Mouse (Mus musculus): Measurements from ENCODE around the gene Ngdn. TPM values are rescaled to one million over a fixed set of nuclear protein-coding genes. Genes with fewer than 3 reads are reported as not detected.
A peak's percentile ranks its signal among the peaks of the same experiment; 100 is the strongest.
"Not testable (repeated sequence)": the region's sequence is repeated elsewhere in the genome, so short reads cannot be mapped to it uniquely, and the experiment has no call there.

Gene Ngdn
- polyA plus RNA-seq, 1 experiment from 2014 or later = 70.1 TPM

GRCm38 (mm10) chr14:54995457-54996138 lies 19.7 kb upstream of the Ngdn start:
- ATAC-seq (ENCODE audit: low read depth) = peak; percentile 54
- Histone ChIP-seq H3K36me3 (ENCODE audit: control insufficient read depth, insufficient read depth, low read length) (no peaks in the 10 kb centered on the region), H3K4me1 (ENCODE audit: control insufficient read depth, insufficient read depth, low read length) (peaks cover 6% of the 10 kb centered on the region; the same call in 1 of the 2 replicates), H3K4me3 (ENCODE audit: low read depth, low read length) (no peak overlapping the region), H3K4me2 (ENCODE audit: low read depth, low read length) (no peak overlapping the region), H3K27me3 (replicated peaks; ENCODE audit: control insufficient read depth, insufficient read depth, low read length) (no peaks in the 10 kb centered on the region), H3K9ac (ENCODE audit: low read depth, low read length) (no peak overlapping the region), H3K9me3 (ENCODE audit: control insufficient read depth, low read length) (no peaks in the 10 kb centered on the region), H3K27ac (replicated peaks; ENCODE audit: low read depth, low read length) (peak overlapping the region; percentile 63)
- peak; percentile 74 for DNase-seq (ENCODE audit: low spot score)
- WGBS = 40% methylated on average over 14 of the region's 14 CpGs

- H3K36me3 ChIP-seq (ENCODE audit: control insufficient read depth, insufficient read depth, low read length) = no peaks in the 10 kb centered on the region
- peak overlapping the region; percentile 63 for H3K27ac ChIP-seq (replicated peaks; ENCODE audit: low read depth, low read length)
- no peak overlapping the region for H3K4me2 ChIP-seq (ENCODE audit: low read depth, low read length)
- ATAC-seq (ENCODE audit: low read depth) (peak; percentile 71), DNase-seq (ENCODE audit: low spot score) (peak; percentile 72)
- H3K4me3 ChIP-seq (ENCODE audit: low read depth, low read length) = no peak overlapping the region
- peaks cover 6% of the 10 kb centered on the region; the same call in 1 of the 2 replicates for H3K4me1 ChIP-seq (ENCODE audit: control insufficient read depth, insufficient read depth, low read length)
- no peak overlapping the region for H3K9ac ChIP-seq (ENCODE audit: low read depth, low read length)
- WGBS = 49% methylated on average over 9 of the region's 9 CpGs
- H3K9me3 ChIP-seq (ENCODE audit: control insufficient read depth, low read length) = no peaks in the 10 kb centered on the region
- H3K27me3 ChIP-seq (replicated peaks; ENCODE audit: control insufficient read depth, insufficient read depth, low read length) = no peaks in the 10 kb centered on the region
Observed at GRCm38 (mm10) chr14:54996793-54997192, 18.5 kb upstream of the Ngdn start.

GRCm38 (mm10) chr14:54997297-54997696 lies 18.0 kb upstream of the Ngdn start:
- H3K27ac ChIP-seq (replicated peaks; ENCODE audit: low read depth, low read length) = peak overlapping the region; percentile 59; the same call in 1 of the 2 replicates
- H3K9ac ChIP-seq (ENCODE audit: low read depth, low read length) = no peak overlapping the region
- WGBS = 44% methylated on average over 4 of the region's 4 CpGs
- no peak overlapping the region for H3K4me2 ChIP-seq (ENCODE audit: low read depth, low read length)
- peak; percentile 74 for ATAC-seq (ENCODE audit: low read depth)
- peaks cover 6% of the 10 kb centered on the region; the same call in 1 of the 2 replicates for H3K4me1 ChIP-seq (ENCODE audit: control insufficient read depth, insufficient read depth, low read length)
- H3K27me3 ChIP-seq (replicated peaks; ENCODE audit: control insufficient read depth, insufficient read depth, low read length) = no peaks in the 10 kb centered on the region
- peak; percentile 82 for DNase-seq (ENCODE audit: low spot score)
- H3K9me3 ChIP-seq (ENCODE audit: control insufficient read depth, low read length) = no peaks in the 10 kb centered on the region
- no peaks in the 10 kb centered on the region for H3K36me3 ChIP-seq (ENCODE audit: control insufficient read depth, insufficient read depth, low read length)
- H3K4me3 ChIP-seq (ENCODE audit: low read depth, low read length) = no peak overlapping the region

- Histone ChIP-seq H3K9me3 (ENCODE audit: control insufficient read depth, low read length) (no peaks in the 10 kb centered on the region), H3K9ac (ENCODE audit: low read depth, low read length) (no peak overlapping the region), H3K27me3 (replicated peaks; ENCODE audit: control insufficient read depth, insufficient read depth, low read length) (no peaks in the 10 kb centered on the region), H3K4me1 (ENCODE audit: control insufficient read depth, insufficient read depth, low read length) (peaks cover 12% of the 10 kb centered on the region), H3K27ac (replicated peaks; ENCODE audit: low read depth, low read length) (no peak overlapping the region), H3K4me2 (ENCODE audit: low read depth, low read length) (no peak overlapping the region), H3K36me3 (ENCODE audit: control insufficient read depth, insufficient read depth, low read length) (no peaks in the 10 kb centered on the region), H3K4me3 (ENCODE audit: low read depth, low read length) (no peak overlapping the region)
- no peak for DNase-seq (ENCODE audit: low spot score)
- no peak for ATAC-seq (ENCODE audit: low read depth)
Observed at GRCm38 (mm10) chr14:54998680-54999079, 16.6 kb upstream of the Ngdn start.

GRCm38 (mm10) chr14:54999868-55000267 lies 15.4 kb upstream of the Ngdn start:
- H3K4me1 ChIP-seq (ENCODE audit: control insufficient read depth, insufficient read depth, low read length); H3K4me2 ChIP-seq (ENCODE audit: low read depth, low read length); H3K27me3 ChIP-seq (replicated peaks; ENCODE audit: control insufficient read depth, insufficient read depth, low read length); H3K27ac ChIP-seq (replicated peaks; ENCODE audit: low read depth, low read length); H3K9me3 ChIP-seq (ENCODE audit: control insufficient read depth, low read length); H3K4me3 ChIP-seq (ENCODE audit: low read depth, low read length); H3K9ac ChIP-seq (ENCODE audit: low read depth, low read length); ATAC-seq (ENCODE audit: low read depth); DNase-seq (ENCODE audit: low spot score); H3K36me3 ChIP-seq (ENCODE audit: control insufficient read depth, insufficient read depth, low read length): not testable (repeated sequence)
- 76% methylated on average over 5 of the region's 5 CpGs for WGBS

GRCm38 (mm10) chr14:55000814-55001213 lies 14.4 kb upstream of the Ngdn start:
- H3K4me1 ChIP-seq (ENCODE audit: control insufficient read depth, insufficient read depth, low read length) = peaks cover 9% of the 10 kb centered on the region; the same call in 1 of the 2 replicates
- WGBS = 82% methylated on average over 6 of the region's 6 CpGs
- no peaks in the 10 kb centered on the region for H3K27me3 ChIP-seq (replicated peaks; ENCODE audit: control insufficient read depth, insufficient read depth, low read length)
- no peaks in the 10 kb centered on the region for H3K36me3 ChIP-seq (ENCODE audit: control insufficient read depth, insufficient read depth, low read length)
- H3K4me3 ChIP-seq (ENCODE audit: low read depth, low read length) = no peak overlapping the region
- no peak overlapping the region for H3K4me2 ChIP-seq (ENCODE audit: low read depth, low read length)
- no peak overlapping the region for H3K27ac ChIP-seq (replicated peaks; ENCODE audit: low read depth, low read length)
- no peak overlapping the region for H3K9ac ChIP-seq (ENCODE audit: low read depth, low read length)
- DNase-seq (ENCODE audit: low spot score) (no peak), ATAC-seq (ENCODE audit: low read depth) (no peak)
- no peaks in the 10 kb centered on the region for H3K9me3 ChIP-seq (ENCODE audit: control insufficient read depth, low read length)

GRCm38 (mm10) chr14:55001446-55001845 lies 13.8 kb upstream of the Ngdn start:
- no peaks in the 10 kb centered on the region for H3K36me3 ChIP-seq (ENCODE audit: control insufficient read depth, insufficient read depth, low read length)
- H3K27ac ChIP-seq (replicated peaks; ENCODE audit: low read depth, low read length) = no peak overlapping the region
- no peak for DNase-seq (ENCODE audit: low spot score)
- H3K27me3 ChIP-seq (replicated peaks; ENCODE audit: control insufficient read depth, insufficient read depth, low read length) = no peaks in the 10 kb centered on the region
- H3K9me3 ChIP-seq (ENCODE audit: control insufficient read depth, low read length) = no peaks in the 10 kb centered on the region
- ATAC-seq (ENCODE audit: low read depth) = no peak
- no peak overlapping the region for H3K4me2 ChIP-seq (ENCODE audit: low read depth, low read length)
- H3K4me1 ChIP-seq (ENCODE audit: control insufficient read depth, insufficient read depth, low read length) = peaks cover 9% of the 10 kb centered on the region; the same call in 1 of the 2 replicates
- H3K4me3 ChIP-seq (ENCODE audit: low read depth, low read length) = no peak overlapping the region
- H3K9ac ChIP-seq (ENCODE audit: low read depth, low read length) = no peak overlapping the region
- WGBS = 100% methylated on average over 2 of the region's 2 CpGs

GRCm38 (mm10) chr14:55001938-55002686 lies 13.1 kb upstream of the Ngdn start:
- no peak overlapping the region for H3K4me2 ChIP-seq (ENCODE audit: low read depth, low read length)
- H3K36me3 ChIP-seq (ENCODE audit: control insufficient read depth, insufficient read depth, low read length) = no peaks in the 10 kb centered on the region
- H3K4me3 ChIP-seq (ENCODE audit: low read depth, low read length) = no peak overlapping the region
- peak; percentile 73 for DNase-seq (ENCODE audit: low spot score)
- no peaks in the 10 kb centered on the region for H3K27me3 ChIP-seq (replicated peaks; ENCODE audit: control insufficient read depth, insufficient read depth, low read length)
- no peak overlapping the region for H3K9ac ChIP-seq (ENCODE audit: low read depth, low read length)
- H3K9me3 ChIP-seq (ENCODE audit: control insufficient read depth, low read length) = no peaks in the 10 kb centered on the region
- ATAC-seq (ENCODE audit: low read depth) = peak; percentile 16; the same call in 1 of the 2 replicates
- H3K27ac ChIP-seq (replicated peaks; ENCODE audit: low read depth, low read length) = no peak overlapping the region
- WGBS = 38% methylated on average over 12 of the region's 12 CpGs
- H3K4me1 ChIP-seq (ENCODE audit: control insufficient read depth, insufficient read depth, low read length) = peaks cover 9% of the 10 kb centered on the region; the same call in 1 of the 2 replicates
